11 mouse cellular contexts compared by ENCODE assay signal in genomic region chr2:150569847-150570590, GRCm38 (mm10). TPM values are rescaled to one million over a fixed set of nuclear protein-coding genes. Genes with fewer than 3 reads are reported as not detected.
DNase-seq lines count a peak whose midpoint lies in the region; ATAC-seq and TF ChIP-seq lines count a peak whose summit lies in the region.
"Had no signal": no experiment of that assay in that cellular context is flagged by ENCODE, and none has a peak within 500 bp of the region (broad histone marks: within the 10 kb centered on the region; RNA-seq: fewer than 3 reads in every experiment).

TSS of gene Cst7 (plus strand) at chr2:150570415.

- no peaks in the 10 kb centered on the region for H3K27me3 ChIP-seq in kidney, adult 2 months (replicated peaks; ENCODE audit: control insufficient read depth, insufficient read depth, low read length)
- H3K27me3 ChIP-seq: limb, embryonic 12.5 days; neural tube, embryonic 15.5 days had no signal

- DNase-seq in lung, postnatal 36 days = peak; percentile 11
- DNase-seq in lung, postnatal 10 days = no peak
- peak; percentile 26 to 54 for DNase-seq in thymus, postnatal 36 days
- DNase-seq in cerebellum, adult 9-11 months = no peak
- no peak for DNase-seq in right cerebral cortex, postnatal 14 days
- no peak for DNase-seq in kidney, adult 2 months

- TF ChIP-seq CTCF in kidney, adult 2 months (conservative IDR thresholded peaks at IDR 0.05; ENCODE audit: insufficient read depth, insufficient read length, low read depth, low read length) = no peak

- H3K4me1 ChIP-seq in kidney, adult 2 months (ENCODE audit: control insufficient read depth, insufficient read depth, low read length) = no peaks in the 10 kb centered on the region
- H3K4me1 ChIP-seq: limb, embryonic 12.5 days; neural tube, embryonic 15.5 days had no signal

- no peak for ATAC-seq in erythroblast, adult 5-6 weeks (replicated peaks; ENCODE audit: low FRiP score, poor library complexity, severe bottlenecking)
- peak; percentile 67 for ATAC-seq in megakaryocyte progenitor cell, adult 5-6 weeks (replicated peaks; ENCODE audit: poor library complexity)
- ATAC-seq: forebrain, embryonic 14.5 days had no signal

- WGBS in kidney, adult 2 months = 71% methylated on average over 11 of the region's 11 CpGs

- TF ChIP-seq POLR2A in kidney, adult 2 months (IDR thresholded peaks at IDR 0.05; ENCODE audit: low read depth, low read length) = no peak

- no peaks in the 10 kb centered on the region for H3K36me3 ChIP-seq in kidney, adult 2 months (ENCODE audit: control insufficient read depth, insufficient read depth, low read length)
- H3K36me3 ChIP-seq: limb, embryonic 12.5 days; neural tube, embryonic 15.5 days had no signal

- H3K27ac ChIP-seq in kidney, adult 2 months (ENCODE audit: insufficient read depth, low read depth, low read length) = no peak within 1 kb of the TSS
- H3K27ac ChIP-seq: limb, embryonic 12.5 days; neural tube, embryonic 15.5 days had no signal

- H3K4me3 ChIP-seq in kidney, adult 2 months (ENCODE audit: insufficient read depth, low read depth, low read length) = no peak within 1 kb of the TSS
- H3K4me3 ChIP-seq: limb, embryonic 12.5 days; neural tube, embryonic 15.5 days had no signal

RNA-seq across cellular contexts. Expression of gene Cst7, which starts in this region (rescaled TPM):
- 45.9 and 54.5 TPM in 2 replicates for total RNA-seq in erythroblast, adult 5-6 weeks (2015; ENCODE audit: low replicate concordance)
- total RNA-seq in erythroblast, adult 5-6 weeks (2017; ENCODE audit: low replicate concordance) = 40.1 and 48.2 TPM in 2 replicates
- total RNA-seq in megakaryocyte progenitor cell, adult 5-6 weeks (2015) = 422 and 485 TPM in 2 replicates
- total RNA-seq in megakaryocyte progenitor cell, adult 5-6 weeks (2017) = 323 and 389 TPM in 2 replicates
- 0.22 and 1.3 TPM in 2 replicates for polyA plus RNA-seq in kidney, adult 2 months (2012; rRNA removed)
- polyA plus RNA-seq: forebrain, embryonic 14.5 days had no signal

Comparison
In these comparisons a context has a peak if more than half of its experiments do, and no peak if none do; other contexts are left out.
1. RNA of gene Cst7 (total RNA-seq): 323 to 485 TPM in megakaryocyte progenitor cell, adult 5-6 weeks; 40.1 to 54.5 TPM in erythroblast, adult 5-6 weeks; every median in the first group is over 4 times any median in the second.
2. DNase-seq: peak in lung, postnatal 36 days (single experiment) and thymus, postnatal 36 days (2 of 2); none in lung, postnatal 10 days (single experiment), cerebellum, adult 9-11 months (single experiment), right cerebral cortex, postnatal 14 days (single experiment) and kidney, adult 2 months (single experiment).